Mouse (Mus musculus) bone marrow macrophage, adult 2 months (primary cell): ENCODE measurements around the gene Npas3. TPM values are rescaled to one million over a fixed set of nuclear protein-coding genes. Genes with fewer than 3 reads are reported as not detected.

ENCODE experiments used
- H3K27ac ChIP-seq: 2 replicates; pipeline ENCODE4 v1.5.1; 2012; ENCODE audit warnings: low read depth, low read length; ENCODE audit not compliant: insufficient read depth
- H3K4me1 ChIP-seq: 2 replicates; pipeline ENCODE4 v1.6.1; 2012; ENCODE audit warnings: low read length; ENCODE audit not compliant: control insufficient read depth, insufficient read depth
- H3K4me3 ChIP-seq: 2 replicates; pipeline ENCODE4 v1.5.1; 2012; ENCODE audit warnings: mild to moderate bottlenecking, low read length, moderate library complexity; ENCODE audit not compliant: insufficient read depth
- CTCF ChIP-seq: IDR thresholded peaks from 2 replicates; pipeline ENCODE4 v1.5.1; 2012; ENCODE audit warnings: low read depth, mild to moderate bottlenecking, low read length, moderate library complexity
- POLR2A ChIP-seq: IDR thresholded peaks from 2 replicates; pipeline ENCODE4 v1.6.1; 2012; ENCODE audit warnings: mild to moderate bottlenecking, low read depth, low read length, borderline replicate concordance
- polyA plus RNA-seq: library from polyadenylated mRNA; stranded (reverse); fragments of >200 nt; gene quantifications from 2 replicates; pipeline ENCODE4 v1.2.4, GENCODE M21; 2012; ENCODE audit not compliant: missing spikeins, insufficient read depth, insufficient read length

The Npas3 gene
- polyA plus RNA-seq, 1 experiment, result not detected

DNA sequence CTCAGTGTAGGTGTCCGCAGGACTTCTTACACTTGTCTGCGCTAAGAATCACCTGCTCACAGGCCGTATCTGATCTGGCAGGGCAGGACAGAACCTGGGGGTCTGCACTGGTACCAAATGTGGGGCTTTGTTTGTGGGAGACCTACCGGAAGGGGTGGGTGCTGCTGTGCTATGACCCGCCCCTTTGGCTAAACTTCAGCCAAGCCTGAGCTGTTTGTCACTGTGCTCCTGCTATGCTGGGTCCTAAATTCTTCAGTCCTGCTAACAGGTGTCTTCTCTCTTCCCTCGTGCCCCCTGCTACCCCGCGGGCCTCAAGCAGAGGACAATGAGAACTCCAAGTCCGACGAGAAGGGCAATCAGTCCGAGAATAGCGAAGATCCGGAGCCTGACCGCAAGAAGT lies 818.9 kb downstream of the Npas3 start:
- TF ChIP-seq CTCF (no peak), POLR2A (no peak)
- Histone ChIP-seq H3K4me3 (no peak overlapping the region), H3K4me1 (no peaks in the 10 kb centered on the region), H3K27ac (no peak overlapping the region)

DNA sequence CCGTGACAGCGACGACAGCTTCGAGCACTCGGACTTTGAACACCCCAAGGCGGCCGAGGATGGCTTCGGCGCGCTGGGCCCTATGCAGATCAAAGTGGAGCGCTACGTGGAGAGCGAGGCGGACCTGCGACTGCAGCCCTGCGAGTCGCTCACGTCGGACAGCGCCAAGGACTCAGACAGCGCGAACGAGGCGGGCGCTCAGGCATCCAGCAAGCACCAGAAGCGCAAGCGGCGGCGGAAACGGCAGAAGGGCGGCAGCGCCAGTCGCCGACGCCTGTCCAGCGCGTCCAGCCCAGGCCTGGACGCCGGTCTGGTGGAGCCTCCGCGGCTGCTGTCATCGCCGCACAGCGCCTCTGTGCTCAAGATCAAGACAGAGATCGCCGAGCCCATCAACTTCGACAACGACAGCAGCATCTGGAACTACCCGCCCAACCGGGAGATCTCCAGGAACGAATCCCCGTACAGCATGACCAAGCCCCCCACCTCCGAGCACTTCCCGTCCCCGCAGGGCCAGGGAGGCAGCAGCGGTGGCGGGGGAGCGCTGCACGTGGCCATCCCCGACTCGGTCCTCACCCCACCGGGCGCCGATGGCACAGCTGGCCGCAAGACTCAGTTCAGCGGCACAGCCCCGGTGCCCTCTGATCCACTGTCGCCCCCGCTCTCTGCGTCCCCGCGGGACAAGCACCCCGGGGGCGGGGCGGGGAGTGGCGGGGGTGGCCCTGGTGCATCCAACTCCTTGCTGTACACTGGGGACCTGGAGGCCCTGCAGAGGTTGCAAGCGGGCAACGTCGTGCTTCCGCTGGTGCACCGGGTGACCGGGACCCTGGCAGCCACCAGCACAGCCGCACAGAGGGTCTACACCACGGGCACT lies 819.6 kb downstream of the Npas3 start:
- no peak for TF ChIP-seq POLR2A
- TF ChIP-seq CTCF, result no peak
- no peak overlapping the region for H3K27ac ChIP-seq
- no peaks in the 10 kb centered on the region for H3K4me1 ChIP-seq
- peak overlapping the region; percentile 4; the same call in 1 of the 2 replicates for H3K4me3 ChIP-seq

DNA sequence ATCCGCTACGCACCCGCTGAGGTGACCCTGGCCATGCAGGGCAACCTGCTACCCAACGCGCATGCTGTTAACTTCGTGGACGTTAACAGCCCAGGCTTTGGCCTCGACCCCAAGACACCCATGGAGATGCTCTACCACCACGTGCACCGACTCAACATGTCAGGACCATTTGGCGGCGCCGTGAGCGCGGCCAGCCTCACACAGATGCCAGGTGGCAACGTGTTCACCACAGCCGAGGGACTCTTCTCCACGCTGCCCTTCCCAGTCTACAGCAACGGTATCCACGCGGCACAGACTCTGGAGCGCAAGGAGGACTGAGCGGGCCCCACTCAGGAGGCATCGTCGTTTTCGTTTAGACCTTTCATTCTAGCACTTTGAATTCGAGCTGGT lies 820.3 kb downstream of the Npas3 start:
- TF ChIP-seq CTCF, result no peak
- no peak for TF ChIP-seq POLR2A
- Histone ChIP-seq H3K4me3 (no peak overlapping the region), H3K4me1 (no peaks in the 10 kb centered on the region), H3K27ac (no peak overlapping the region)

DNA sequence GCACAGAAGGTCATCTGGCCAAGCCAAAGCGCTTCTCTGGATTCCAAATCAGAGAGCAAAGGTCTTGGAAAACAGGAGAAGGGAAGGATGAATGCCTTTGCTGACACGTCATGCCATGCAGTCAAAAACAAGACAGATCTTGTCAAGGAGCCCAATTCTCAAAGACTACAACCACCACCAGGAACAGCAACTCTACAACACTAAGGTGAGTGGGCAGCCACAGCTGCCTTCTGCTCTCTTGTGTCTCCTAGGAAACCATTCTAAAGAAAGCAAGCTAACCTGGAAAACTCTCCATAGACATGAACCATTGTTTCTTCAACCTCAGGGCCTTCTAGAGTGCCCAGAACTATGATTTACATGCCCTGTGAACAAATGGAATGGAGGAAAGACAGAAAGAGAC lies 825.5 kb downstream of the Npas3 start:
- Histone ChIP-seq H3K4me3 (no peak overlapping the region), H3K27ac (no peak overlapping the region), H3K4me1 (no peaks in the 10 kb centered on the region)
- TF ChIP-seq CTCF (no peak), POLR2A (no peak)

DNA sequence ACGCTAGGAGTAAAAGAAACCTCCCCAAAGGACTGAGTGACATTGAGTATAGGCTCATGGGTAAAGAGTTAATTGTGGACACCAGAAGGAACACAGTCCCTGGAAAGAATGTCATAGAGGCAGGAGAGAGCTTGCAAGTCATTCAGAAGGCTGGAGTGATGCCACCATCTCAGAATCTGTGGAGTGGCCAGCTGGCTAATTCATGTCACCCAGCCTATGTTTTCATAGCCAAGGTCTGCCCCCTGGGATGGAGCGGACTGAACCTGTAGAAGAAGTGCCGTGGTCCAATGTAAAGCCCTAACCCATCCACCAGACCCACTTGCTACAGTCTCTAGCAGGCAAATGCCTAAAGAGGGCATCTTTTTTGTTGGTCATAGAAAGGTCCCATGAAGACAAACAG lies 832.5 kb downstream of the Npas3 start:
- no peaks in the 10 kb centered on the region for H3K4me1 ChIP-seq
- H3K27ac ChIP-seq, result no peak overlapping the region
- no peak overlapping the region for H3K4me3 ChIP-seq
- TF ChIP-seq POLR2A (no peak), CTCF (no peak)

DNA sequence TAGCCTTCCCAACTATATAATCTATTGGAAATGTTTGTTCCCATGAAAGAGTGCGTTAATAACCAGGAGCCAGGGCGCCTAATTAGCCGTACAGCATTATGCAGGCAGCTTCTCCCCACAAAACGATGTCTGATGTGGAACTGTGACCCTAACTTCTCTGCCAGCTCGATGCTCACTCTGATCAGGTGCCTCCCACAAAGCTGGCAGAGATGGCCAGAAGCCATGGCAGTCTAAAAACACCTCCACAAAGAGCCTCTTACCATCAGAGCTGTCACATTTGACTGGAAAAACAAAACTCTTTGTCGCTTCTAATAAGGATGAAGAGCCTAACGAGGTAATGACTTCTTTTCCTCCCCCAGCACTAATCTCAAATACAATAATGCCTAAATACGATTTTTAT lies 845.3 kb downstream of the Npas3 start:
- Histone ChIP-seq H3K27ac (no peak overlapping the region), H3K4me1 (peaks cover 3% of the 10 kb centered on the region; the same call in 1 of the 2 replicates), H3K4me3 (no peak overlapping the region)
- TF ChIP-seq CTCF (no peak), POLR2A (no peak)

DNA sequence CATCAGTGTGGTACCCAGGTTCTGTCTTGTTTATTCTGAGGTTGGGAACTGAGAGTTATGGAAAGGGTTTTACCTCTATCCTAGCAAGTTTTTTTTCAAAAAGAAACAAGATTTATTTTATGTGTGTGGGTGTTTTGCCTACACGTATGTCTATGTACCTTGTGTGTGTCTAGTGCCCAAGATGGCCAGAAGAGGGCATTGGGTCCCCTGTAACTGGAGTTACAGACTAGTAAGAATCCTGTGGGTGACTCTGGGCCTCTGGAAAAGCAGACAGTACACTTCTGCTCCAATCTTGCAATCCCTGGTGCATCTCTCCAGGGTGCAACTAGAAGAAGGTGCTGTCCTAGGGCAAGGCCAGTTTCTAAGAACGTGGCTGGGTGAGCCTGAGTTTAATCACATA lies 848.0 kb downstream of the Npas3 start:
- Histone ChIP-seq H3K27ac (no peak overlapping the region), H3K4me1 (no peaks in the 10 kb centered on the region), H3K4me3 (no peak overlapping the region)
- TF ChIP-seq POLR2A, result no peak
- TF ChIP-seq CTCF, result no peak

DNA sequence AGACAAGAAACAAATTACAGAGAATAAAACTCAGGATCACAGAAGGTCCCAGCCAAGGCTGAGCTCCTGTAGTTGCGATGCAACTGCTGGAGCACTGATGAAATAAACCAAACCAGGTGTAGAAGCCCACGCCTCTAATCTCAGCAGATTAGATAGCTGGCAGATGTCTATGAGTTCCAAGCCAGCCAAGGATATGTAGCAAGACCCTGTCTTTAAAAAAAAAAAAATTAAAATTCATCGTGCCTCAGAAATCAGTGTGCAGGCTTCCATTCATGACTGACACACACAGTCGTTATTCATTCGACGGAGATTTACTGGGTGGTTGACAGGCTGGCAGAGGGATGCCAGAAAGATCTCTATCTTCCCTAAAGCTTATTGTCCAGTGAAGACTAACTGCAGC lies 849.7 kb downstream of the Npas3 start:
- no peaks in the 10 kb centered on the region for H3K4me1 ChIP-seq
- TF ChIP-seq POLR2A, result no peak
- no peak for TF ChIP-seq CTCF
- no peak overlapping the region for H3K27ac ChIP-seq
- no peak overlapping the region for H3K4me3 ChIP-seq

DNA sequence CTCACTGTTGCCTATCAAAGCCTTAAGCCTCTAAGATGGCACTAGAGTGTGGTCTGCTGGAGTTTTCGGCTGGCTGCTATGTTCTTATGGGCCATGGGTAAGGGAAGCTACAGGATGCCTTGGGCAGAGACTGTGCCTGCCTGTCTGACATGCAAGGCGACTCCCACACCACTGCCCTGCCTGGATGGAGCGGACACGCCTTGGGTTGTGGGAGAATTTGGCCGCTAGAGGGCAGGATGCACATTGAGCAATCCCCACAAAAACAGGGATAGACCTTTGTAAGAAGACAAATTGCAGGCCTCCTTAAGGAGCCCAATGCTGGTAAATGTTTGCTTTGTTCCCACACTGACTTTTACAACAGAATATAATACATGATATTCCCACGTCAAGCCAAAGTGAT lies 850.3 kb downstream of the Npas3 start:
- peak; percentile 70 for TF ChIP-seq CTCF
- TF ChIP-seq POLR2A, result no peak
- no peaks in the 10 kb centered on the region for H3K4me1 ChIP-seq
- H3K4me3 ChIP-seq, result no peak overlapping the region
- H3K27ac ChIP-seq, result no peak overlapping the region

DNA sequence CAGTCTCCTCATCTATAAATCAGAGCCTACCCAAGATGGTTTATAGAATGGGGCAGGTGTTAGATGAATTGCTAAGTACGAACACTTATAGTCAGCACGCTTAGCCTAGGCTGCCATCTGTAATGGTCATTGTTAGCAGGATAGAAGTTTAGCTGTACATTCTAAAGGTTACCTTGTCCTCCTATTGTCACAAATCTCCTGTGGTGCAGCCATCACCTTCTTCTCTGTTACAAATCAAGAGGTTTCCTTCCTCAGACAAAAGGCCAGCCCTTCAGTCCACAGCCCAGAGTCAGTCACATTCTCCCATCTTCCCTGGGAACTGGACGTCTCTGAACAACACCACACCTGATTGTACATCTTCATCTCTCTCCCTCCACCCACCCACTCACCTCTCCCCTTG lies 851.0 kb downstream of the Npas3 start:
- Histone ChIP-seq H3K4me3 (no peak overlapping the region), H3K27ac (no peak overlapping the region), H3K4me1 (no peaks in the 10 kb centered on the region)
- TF ChIP-seq CTCF (no peak), POLR2A (no peak)
